Mouse (Mus musculus) hindbrain, embryonic 13.5 days (tissue): Measurements from ENCODE around the gene Hdac11. TPM values are rescaled to one million over a fixed set of nuclear protein-coding genes. Genes with fewer than 3 reads are reported as not detected.
"Not testable (repeated sequence)": the region's sequence is repeated elsewhere in the genome, so short reads cannot be mapped to it uniquely, and the experiment has no call there.

Experiments used
- ATAC-seq: fragments of 200-750 bp; cut with Nextera tagmentation; 2 replicates; pipeline ENCODE4 v1.8.0; 2017; ENCODE audit warnings: moderate TSS enrichment; ENCODE audit not compliant: low FRiP score
- H3K27ac ChIP-seq: fragments of 300-500 bp; sonication (generic); 2 replicates; pipeline ENCODE4 v1.5.1; 2015; ENCODE audit warnings: inconsistent platforms, mild to moderate bottlenecking, moderate library complexity
- H3K27me3 ChIP-seq: fragments of 300-500 bp; sonication (generic); 2 replicates; pipeline ENCODE4 v1.6.1; 2015; ENCODE audit warnings: mild to moderate bottlenecking, inconsistent platforms
- H3K36me3 ChIP-seq: fragments of 300-500 bp; sonication (generic); 2 replicates; pipeline ENCODE4 v1.6.1; 2015; ENCODE audit warnings: mild to moderate bottlenecking, inconsistent platforms
- H3K4me1 ChIP-seq: fragments of 300-500 bp; sonication (generic); replicated peaks from 2 replicates; pipeline ENCODE4 v1.6.1; 2015; ENCODE audit warnings: inconsistent platforms
- H3K4me2 ChIP-seq: fragments of 300-500 bp; sonication (generic); 2 replicates; pipeline ENCODE4 v1.6.1; 2015; ENCODE audit warnings: inconsistent platforms, mild to moderate bottlenecking, moderate library complexity
- H3K4me3 ChIP-seq: fragments of 300-500 bp; sonication (generic); 2 replicates; pipeline ENCODE4 v1.5.1; 2015; ENCODE audit warnings: mild to moderate bottlenecking, inconsistent platforms
- H3K9ac ChIP-seq: fragments of 300-500 bp; sonication (generic); 2 replicates; pipeline ENCODE4 v1.6.1; 2015; ENCODE audit warnings: mild to moderate bottlenecking, inconsistent platforms
- H3K9me3 ChIP-seq: fragments of 300-500 bp; sonication (generic); 2 replicates; pipeline ENCODE4 v1.6.1; 2016; ENCODE audit warnings: inconsistent platforms
- WGBS: fragments of 180-500 bp; shearing (Covaris S2); methylation state at CpG from one replicate; pipeline ENCODE4 v1.1.7; 2015; 5-methylcytosine and 5-hydroxymethylcytosine counted together
- polyA plus RNA-seq: library from polyadenylated mRNA; unstranded; fragments of >200 nt; fragmentation: Nextera tagmentation; extraction: Ambion mirVana; gene quantifications from 2 replicates; pipeline ENCODE4 v1.2.1, GENCODE M21; 2015

Gene Hdac11
- polyA plus RNA-seq, 1 experiment from 2014 or later = 34.2 TPM

- H3K4me1 ChIP-seq = peaks cover 25% of the 10 kb centered on the region
- 0 out of 2 replicates have a peak, but pooled peaks cover 2% of the 10 kb centered on the region for H3K27me3 ChIP-seq
- H3K9ac ChIP-seq = no peak overlapping the region
- peak; percentile 37; the same call in 1 of the 2 replicates for ATAC-seq
- H3K27ac ChIP-seq = 0 out of 2 replicates have a peak overlapping the region, but pooled peaks have one; percentile 19
- no peak overlapping the region for H3K4me3 ChIP-seq
- H3K9me3 ChIP-seq = no peaks in the 10 kb centered on the region
- no peaks in the 10 kb centered on the region for H3K36me3 ChIP-seq
- no peak overlapping the region for H3K4me2 ChIP-seq
- 57% methylated on average over 2 of the region's 2 CpGs for WGBS
Measured at GRCm38 (mm10) chr6:91198456-91198855, 42.0 kb downstream of the Hdac11 start.

- Histone ChIP-seq H3K9ac (peak overlapping the region; percentile 43; the same call in 1 of the 2 replicates), H3K9me3 (no peaks in the 10 kb centered on the region), H3K4me2 (no peak overlapping the region), H3K27me3 (0 out of 2 replicates have a peak, but pooled peaks cover 2% of the 10 kb centered on the region), H3K27ac (peak overlapping the region; percentile 75), H3K4me1 (peaks cover 25% of the 10 kb centered on the region), H3K36me3 (no peaks in the 10 kb centered on the region), H3K4me3 (no peak overlapping the region)
- ATAC-seq = peak; percentile 76
- WGBS = 22% methylated on average over 8 of the region's 8 CpGs
Measured at GRCm38 (mm10) chr6:91200429-91201188, 44.1 kb downstream of the Hdac11 start.

DNA sequence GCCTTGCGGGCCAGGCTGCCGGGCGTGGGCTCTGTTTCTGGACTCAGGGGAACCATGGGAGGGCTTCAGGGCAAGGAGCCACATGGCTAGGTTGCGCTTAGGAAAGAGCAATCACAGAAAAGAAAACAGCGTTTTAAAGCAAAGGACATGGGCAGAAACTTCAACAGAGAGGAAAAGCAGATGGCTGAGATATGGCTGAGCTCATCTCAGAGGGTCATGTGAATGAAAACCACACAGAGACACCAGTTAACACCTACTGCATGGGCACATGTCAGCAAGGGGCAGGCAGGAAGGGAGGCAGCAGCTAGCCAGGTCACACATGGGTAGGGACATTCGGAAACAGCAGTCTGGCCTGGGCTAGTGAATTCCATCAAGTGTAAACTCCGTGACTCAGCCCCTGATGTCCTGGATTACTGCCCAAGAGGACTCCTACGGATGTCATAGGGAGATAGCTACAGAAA is 45.4 kb downstream of the Hdac11 start:
- 0 out of 2 replicates have a peak, but pooled peaks cover 2% of the 10 kb centered on the region for H3K27me3 ChIP-seq
- no peak overlapping the region for H3K27ac ChIP-seq
- no peaks in the 10 kb centered on the region for H3K9me3 ChIP-seq
- ATAC-seq = no peak
- H3K9ac ChIP-seq = no peak overlapping the region
- 78% methylated on average over 8 of the region's 8 CpGs for WGBS
- peaks cover 25% of the 10 kb centered on the region for H3K4me1 ChIP-seq
- no peak overlapping the region for H3K4me3 ChIP-seq
- H3K36me3 ChIP-seq = no peaks in the 10 kb centered on the region
- no peak overlapping the region for H3K4me2 ChIP-seq

- 93% methylated on average over 4 of the region's 4 CpGs for WGBS
- Histone ChIP-seq H3K4me2 (no peak overlapping the region), H3K4me1 (peaks cover 25% of the 10 kb centered on the region), H3K4me3 (no peak overlapping the region), H3K27me3 (0 out of 2 replicates have a peak, but pooled peaks cover 2% of the 10 kb centered on the region), H3K36me3 (no peaks in the 10 kb centered on the region), H3K9ac (no peak overlapping the region), H3K27ac (no peak overlapping the region), H3K9me3 (no peaks in the 10 kb centered on the region)
- ATAC-seq = no peak
Measured at GRCm38 (mm10) chr6:91202571-91202970, 46.1 kb downstream of the Hdac11 start.

GRCm38 (mm10) chr6:91205346-91205745 is 48.9 kb downstream of the Hdac11 start:
- no peak overlapping the region for H3K9ac ChIP-seq

DNA sequence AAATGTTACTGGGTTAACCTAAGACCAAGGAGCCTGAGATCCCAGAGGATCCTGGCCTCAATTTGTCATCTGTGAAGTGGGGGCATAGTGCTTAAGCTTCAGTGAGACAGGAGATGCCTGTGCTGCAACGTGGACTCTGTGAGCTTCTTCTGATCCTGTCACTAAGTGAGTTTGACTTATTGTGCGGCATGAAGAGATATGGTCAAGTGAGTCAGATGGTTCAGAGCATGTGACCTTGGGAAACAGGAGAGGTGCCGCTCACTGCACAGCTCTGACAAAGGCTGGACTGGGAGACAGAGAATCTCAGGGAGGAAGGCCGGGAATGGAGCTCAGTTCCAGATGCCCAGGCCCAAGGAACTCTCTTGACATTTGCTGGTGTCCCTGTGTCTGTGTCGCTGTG is 49.3 kb downstream of the Hdac11 start:
- Histone ChIP-seq H3K27ac (no peak overlapping the region), H3K9ac (no peak overlapping the region)
- 81% methylated on average over 5 of the region's 5 CpGs for WGBS

More at GRCm38 (mm10) chr6:91205346-91205745, 48.9 kb downstream of the Hdac11 start:
- Histone ChIP-seq H3K36me3 (no peaks in the 10 kb centered on the region), H3K4me1 (peaks cover 26% of the 10 kb centered on the region), H3K4me2 (no peak overlapping the region), H3K9me3 (no peaks in the 10 kb centered on the region), H3K27me3 (no peaks in the 10 kb centered on the region), H3K4me3 (no peak overlapping the region), H3K27ac (no peak overlapping the region)
- 68% methylated on average over 3 of the region's 3 CpGs for WGBS
- ATAC-seq = no peak

GRCm38 (mm10) chr6:91207491-91207890 is 51.0 kb downstream of the Hdac11 start:
- ATAC-seq = no peak
- H3K36me3 ChIP-seq = no peaks in the 10 kb centered on the region
- H3K4me2 ChIP-seq = no peak overlapping the region
- 46% methylated on average over 3 of the region's 3 CpGs for WGBS
- no peak overlapping the region for H3K27ac ChIP-seq
- H3K4me3 ChIP-seq = no peak overlapping the region
- no peak overlapping the region for H3K9ac ChIP-seq
- peaks cover 13% of the 10 kb centered on the region; the same call in 1 of the 2 replicates for H3K27me3 ChIP-seq
- no peaks in the 10 kb centered on the region for H3K9me3 ChIP-seq
- peaks cover 11% of the 10 kb centered on the region for H3K4me1 ChIP-seq

More for the DNA sequence above, 49.3 kb downstream of the Hdac11 start:
- Histone ChIP-seq H3K4me3 (no peak overlapping the region), H3K4me2 (no peak overlapping the region), H3K36me3 (no peaks in the 10 kb centered on the region), H3K4me1 (peaks cover 22% of the 10 kb centered on the region), H3K9me3 (no peaks in the 10 kb centered on the region), H3K27me3 (peaks cover 3% of the 10 kb centered on the region; the same call in 1 of the 2 replicates)
- no peak for ATAC-seq

DNA sequence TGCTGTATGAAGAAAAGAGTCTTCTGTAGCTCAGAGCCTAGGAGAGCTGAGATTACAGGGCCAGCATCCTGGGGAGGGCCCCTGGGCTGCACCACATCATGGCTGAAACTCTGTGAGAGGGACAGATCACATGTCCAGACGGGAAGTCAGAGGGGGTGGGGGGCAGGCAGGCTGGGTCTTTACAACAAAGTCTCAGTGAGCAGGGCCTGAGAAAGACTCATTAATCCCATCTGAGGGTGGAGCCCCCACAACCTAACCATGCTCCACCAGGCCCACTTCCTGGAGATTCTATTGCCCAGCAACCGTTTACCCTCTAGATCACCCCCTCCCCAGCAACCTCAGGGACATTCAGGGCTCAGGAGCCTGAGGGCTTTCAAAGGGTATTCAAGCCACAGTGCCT is 53.3 kb downstream of the Hdac11 start:
- no peak overlapping the region for H3K4me3 ChIP-seq
- WGBS = 6% methylated on average over 2 of the region's 2 CpGs
- peaks cover 27% of the 10 kb centered on the region for H3K27me3 ChIP-seq
- peaks cover 25% of the 10 kb centered on the region for H3K4me1 ChIP-seq
- H3K27ac ChIP-seq = no peak overlapping the region
- H3K36me3 ChIP-seq = no peaks in the 10 kb centered on the region
- no peaks in the 10 kb centered on the region for H3K9me3 ChIP-seq
- no peak for ATAC-seq
- H3K9ac ChIP-seq = no peak overlapping the region
- H3K4me2 ChIP-seq = no peak overlapping the region

- ATAC-seq = no peak
- Histone ChIP-seq H3K27ac (no peak overlapping the region), H3K9me3 (no peaks in the 10 kb centered on the region), H3K4me3 (no peak overlapping the region), H3K4me1 (peaks cover 27% of the 10 kb centered on the region), H3K36me3 (no peaks in the 10 kb centered on the region), H3K4me2 (no peak overlapping the region), H3K27me3 (peaks cover 27% of the 10 kb centered on the region), H3K9ac (no peak overlapping the region)
- WGBS = 76% methylated on average over 3 of the region's 3 CpGs
Measured at GRCm38 (mm10) chr6:91210852-91211251, 54.4 kb downstream of the Hdac11 start.

- H3K9ac ChIP-seq = peak within 1 kb of the TSS; percentile 62
- peaks cover 27% of the 10 kb centered on the region for H3K27me3 ChIP-seq
- peak within 1 kb of the TSS; percentile 36 for H3K4me3 ChIP-seq
- not testable (repeated sequence) for H3K36me3 ChIP-seq, H3K9me3 ChIP-seq, H3K27ac ChIP-seq, ATAC-seq
- peaks cover 27% of the 10 kb centered on the region for H3K4me1 ChIP-seq
- peak within 1 kb of the TSS; percentile 52 for H3K4me2 ChIP-seq
Measured at GRCm38 (mm10) chr6:91212155-91212554, 55.7 kb downstream of the Hdac11 start, which contains the start of gene Fbln2. Fbln2 (plus strand) TSS chr6:91212455.

DNA sequence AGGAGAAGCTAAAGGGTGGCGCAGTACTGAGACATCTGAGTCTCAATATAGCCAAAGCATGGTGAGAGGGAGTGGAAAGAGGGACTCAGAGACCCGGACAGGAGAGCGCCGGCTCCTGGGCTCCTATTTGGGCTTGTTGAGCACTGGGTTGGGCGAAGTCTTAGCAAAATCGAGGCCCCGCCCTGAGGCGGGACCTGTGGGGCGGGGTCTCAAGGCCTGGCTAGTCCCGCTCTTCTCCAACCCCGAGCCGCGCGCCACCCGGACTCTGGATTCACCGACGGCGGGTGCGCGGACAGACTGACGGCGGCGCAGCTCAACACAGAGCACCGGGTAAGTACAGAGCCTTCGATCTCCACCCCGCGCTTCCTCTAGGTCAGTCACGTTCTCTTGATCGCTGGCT is 56.1 kb downstream of the Hdac11 start:
- peak overlapping the region; percentile 36 for H3K4me3 ChIP-seq
- no peak overlapping the region for H3K27ac ChIP-seq
- H3K9ac ChIP-seq = peak overlapping the region; percentile 62
- peaks cover 27% of the 10 kb centered on the region for H3K27me3 ChIP-seq
- ATAC-seq = peak; percentile 61
- no peaks in the 10 kb centered on the region for H3K9me3 ChIP-seq
- 3% methylated on average over 29 of the region's 29 CpGs for WGBS
- peak overlapping the region; percentile 52 for H3K4me2 ChIP-seq
- peaks cover 27% of the 10 kb centered on the region for H3K4me1 ChIP-seq
- no peaks in the 10 kb centered on the region for H3K36me3 ChIP-seq

DNA sequence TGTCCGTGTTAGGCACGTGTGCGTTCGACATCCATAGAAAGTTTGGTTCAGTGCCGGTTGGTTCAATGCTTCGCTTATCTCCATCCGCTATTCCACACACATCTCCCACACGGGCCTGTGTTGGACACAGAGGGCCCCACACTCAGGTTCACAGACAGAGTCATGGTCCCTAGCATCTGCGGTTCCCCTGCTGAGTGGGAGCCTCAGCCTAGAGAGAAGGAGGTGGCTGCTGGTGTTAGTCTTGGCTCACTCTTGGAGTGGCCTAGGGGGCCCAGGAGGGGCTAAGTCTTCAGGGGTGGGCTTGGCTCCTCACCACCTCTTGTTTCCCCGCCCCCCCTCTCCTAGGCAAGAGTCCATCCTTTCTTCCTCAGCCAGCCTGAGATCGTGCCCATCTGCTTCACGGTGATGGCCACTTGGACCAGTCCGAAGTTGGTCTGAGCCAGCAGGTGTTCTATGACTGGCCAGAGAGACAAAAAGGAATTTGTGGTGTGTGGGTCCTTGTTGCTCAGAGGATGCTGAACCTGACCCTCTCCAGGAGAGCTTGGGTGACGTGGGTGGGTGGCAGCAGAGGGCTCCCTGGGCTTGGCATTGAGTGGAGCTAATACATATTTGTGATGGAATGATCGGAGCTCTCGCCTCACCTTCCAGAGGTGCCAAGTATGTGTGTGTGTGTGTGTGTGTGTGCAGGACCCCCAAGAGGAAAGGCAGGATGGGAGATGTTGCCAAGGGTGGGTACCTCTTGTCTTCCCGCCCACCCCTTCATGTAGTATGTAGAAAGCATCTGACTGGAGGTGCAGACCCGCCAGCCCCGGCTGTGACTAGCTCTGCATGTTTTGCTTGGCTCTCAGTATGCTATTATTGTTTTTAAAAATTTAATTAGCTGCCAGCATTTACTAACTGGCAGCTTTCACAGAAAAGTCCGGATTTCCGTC is 57.1 kb downstream of the Hdac11 start:
- no peak for ATAC-seq
- H3K9ac ChIP-seq = no peak overlapping the region
- peak overlapping the region; percentile 52 for H3K4me2 ChIP-seq
- H3K9me3 ChIP-seq = no peaks in the 10 kb centered on the region
- H3K27me3 ChIP-seq = peaks cover 27% of the 10 kb centered on the region
- H3K27ac ChIP-seq = no peak overlapping the region
- 67% methylated on average over 21 of the region's 21 CpGs for WGBS
- H3K36me3 ChIP-seq = no peaks in the 10 kb centered on the region
- peaks cover 32% of the 10 kb centered on the region for H3K4me1 ChIP-seq
- peak overlapping the region; percentile 36 for H3K4me3 ChIP-seq
